Mouse (Mus musculus) midbrain, embryonic 15.5 days (tissue): Measurements from ENCODE around the gene Oas2. TPM values are rescaled to one million over a fixed set of nuclear protein-coding genes. Genes with fewer than 3 reads are reported as not detected.

ENCODE experiments used
- ATAC-seq: fragments of 200-750 bp; cut with Nextera tagmentation; replicated peaks from 2 replicates; pipeline ENCODE4 v1.8.0; 2017; ENCODE audit warnings: moderate TSS enrichment
- H3K27ac ChIP-seq: fragments of 300-500 bp; sonication (generic); 2 replicates; pipeline ENCODE4 v1.5.1; 2015; ENCODE audit warnings: mild to moderate bottlenecking, inconsistent platforms
- H3K27me3 ChIP-seq: fragments of 300-500 bp; sonication (generic); replicated peaks from 2 replicates; pipeline ENCODE4 v1.6.1; 2015; ENCODE audit warnings: inconsistent platforms
- H3K36me3 ChIP-seq: fragments of 300-500 bp; sonication (generic); replicated peaks from 2 replicates; pipeline ENCODE4 v1.6.1; 2015; ENCODE audit warnings: inconsistent platforms
- H3K4me1 ChIP-seq: fragments of 300-500 bp; sonication (generic); 2 replicates; pipeline ENCODE4 v1.6.1; 2015; ENCODE audit warnings: inconsistent platforms
- H3K4me2 ChIP-seq: fragments of 300-500 bp; sonication (generic); 2 replicates; pipeline ENCODE4 v1.6.1; 2015; ENCODE audit warnings: inconsistent platforms, mild to moderate bottlenecking, moderate library complexity
- H3K4me3 ChIP-seq: fragments of 300-500 bp; sonication (generic); 2 replicates; pipeline ENCODE4 v1.5.1; 2015; ENCODE audit warnings: mild to moderate bottlenecking, inconsistent platforms
- H3K9ac ChIP-seq: fragments of 300-500 bp; sonication (generic); 2 replicates; pipeline ENCODE4 v1.6.1; 2015; ENCODE audit warnings: mild to moderate bottlenecking, inconsistent platforms
- H3K9me3 ChIP-seq: fragments of 300-500 bp; sonication (generic); 2 replicates; pipeline ENCODE4 v1.6.1; 2016; ENCODE audit warnings: inconsistent platforms
- WGBS: fragments of 180-500 bp; shearing (Covaris S2); methylation state at CpG from one replicate; pipeline ENCODE4 v1.1.7; 2015; ENCODE audit warnings: mixed read lengths; 5-methylcytosine and 5-hydroxymethylcytosine counted together
- polyA plus RNA-seq: library from polyadenylated mRNA; unstranded; fragments of >200 nt; fragmentation: Nextera tagmentation; extraction: Ambion mirVana; gene quantifications from 2 replicates; pipeline ENCODE4 v1.2.1, GENCODE M21; 2015

Oas2 gene
- polyA plus RNA-seq, 1 experiment from 2014 or later, result 0.43 TPM

- ATAC-seq, result no peak
- no peaks in the 10 kb centered on the region; the same call in 1 of the 2 replicates for H3K9me3 ChIP-seq
These were observed 28.6 kb downstream of the Oas2 start for GRCm38 (mm10) chr5:120721005-120721404.

GRCm38 (mm10) chr5:120718600-120719378 lies 30.9 kb downstream of the Oas2 start:
- H3K4me1 ChIP-seq, result peaks cover 6% of the 10 kb centered on the region; the same call in 1 of the 2 replicates
- no peak overlapping the region for H3K4me3 ChIP-seq
- H3K4me2 ChIP-seq, result no peak overlapping the region
- H3K27me3 ChIP-seq, result no peaks in the 10 kb centered on the region
- no peaks in the 10 kb centered on the region for H3K36me3 ChIP-seq
- 48% methylated on average over 15 of the region's 15 CpGs for WGBS
- no peaks in the 10 kb centered on the region; the same call in 1 of the 2 replicates for H3K9me3 ChIP-seq
- no peak overlapping the region for H3K9ac ChIP-seq
- H3K27ac ChIP-seq, result no peak overlapping the region
- ATAC-seq, result no peak

More at GRCm38 (mm10) chr5:120721005-120721404, 28.6 kb downstream of the Oas2 start:
- Histone ChIP-seq H3K4me2 (no peak overlapping the region), H3K27ac (no peak overlapping the region), H3K9ac (no peak overlapping the region), H3K27me3 (no peaks in the 10 kb centered on the region), H3K36me3 (no peaks in the 10 kb centered on the region), H3K4me3 (no peak overlapping the region), H3K4me1 (no peaks in the 10 kb centered on the region)
- WGBS, result 63% methylated on average over 7 of the region's 7 CpGs

GRCm38 (mm10) chr5:120717136-120717535 lies 32.5 kb downstream of the Oas2 start:
- Histone ChIP-seq H3K36me3 (no peaks in the 10 kb centered on the region), H3K9ac (no peak overlapping the region), H3K27me3 (no peaks in the 10 kb centered on the region), H3K9me3 (no peaks in the 10 kb centered on the region; the same call in 1 of the 2 replicates), H3K4me2 (no peak overlapping the region), H3K27ac (no peak overlapping the region), H3K4me3 (no peak overlapping the region), H3K4me1 (peaks cover 11% of the 10 kb centered on the region)
- no peak for ATAC-seq
- 73% methylated on average over 10 of the region's 10 CpGs for WGBS

GRCm38 (mm10) chr5:120714314-120714713 lies 35.3 kb downstream of the Oas2 start:
- H3K36me3 ChIP-seq, result no peaks in the 10 kb centered on the region
- ATAC-seq, result no peak
- no peaks in the 10 kb centered on the region for H3K27me3 ChIP-seq
- H3K27ac ChIP-seq, result no peak overlapping the region
- H3K9me3 ChIP-seq, result no peaks in the 10 kb centered on the region
- no peak overlapping the region for H3K9ac ChIP-seq
- H3K4me2 ChIP-seq, result no peak overlapping the region
- H3K4me3 ChIP-seq, result no peak overlapping the region
- H3K4me1 ChIP-seq, result peaks cover 31% of the 10 kb centered on the region
- 2% methylated on average over 16 of the region's 16 CpGs for WGBS

GRCm38 (mm10) chr5:120712721-120713120 lies 36.9 kb downstream of the Oas2 start:
- H3K4me2 ChIP-seq, result no peak overlapping the region
- H3K9ac ChIP-seq, result no peak overlapping the region
- no peaks in the 10 kb centered on the region for H3K27me3 ChIP-seq
- no peak overlapping the region for H3K4me3 ChIP-seq
- H3K36me3 ChIP-seq, result no peaks in the 10 kb centered on the region
- ATAC-seq, result no peak
- peaks cover 47% of the 10 kb centered on the region for H3K4me1 ChIP-seq
- WGBS, result 61% methylated on average over 8 of the region's 8 CpGs
- H3K27ac ChIP-seq, result no peak overlapping the region
- H3K9me3 ChIP-seq, result no peaks in the 10 kb centered on the region

- peaks cover 56% of the 10 kb centered on the region for H3K4me1 ChIP-seq
- 31% methylated on average over 3 of the region's 3 CpGs for WGBS
- no peak for ATAC-seq
These were observed 37.8 kb downstream of the Oas2 start, which contains the start of gene Dtx1 for GRCm38 (mm10) chr5:120711827-120712226. Gene Dtx1 (minus strand): TSS chr5:120711927.

GRCm38 (mm10) chr5:120711416-120711815 lies 38.2 kb downstream of the Oas2 start:
- H3K27me3 ChIP-seq, result no peaks in the 10 kb centered on the region
- H3K36me3 ChIP-seq, result no peaks in the 10 kb centered on the region
- H3K4me3 ChIP-seq, result peak overlapping the region; percentile 77
- peak overlapping the region; percentile 95 for H3K4me2 ChIP-seq
- H3K27ac ChIP-seq, result peak overlapping the region; percentile 88
- WGBS, result 0% methylated on average over 43 of the region's 43 CpGs
- peak overlapping the region; percentile 98 for H3K9ac ChIP-seq
- H3K9me3 ChIP-seq, result no peaks in the 10 kb centered on the region
- peak; percentile 46 for ATAC-seq
- peaks cover 60% of the 10 kb centered on the region for H3K4me1 ChIP-seq

More at GRCm38 (mm10) chr5:120711827-120712226, 37.8 kb downstream of the Oas2 start, which contains the start of gene Dtx1:
- Histone ChIP-seq H3K4me2 (peak within 1 kb of the TSS; percentile 95), H3K27ac (peak within 1 kb of the TSS; percentile 88), H3K4me3 (peak within 1 kb of the TSS; percentile 77), H3K9ac (peak within 1 kb of the TSS; percentile 98), H3K36me3 (no peaks in the 10 kb centered on the region), H3K27me3 (no peaks in the 10 kb centered on the region), H3K9me3 (no peaks in the 10 kb centered on the region)

GRCm38 (mm10) chr5:120710826-120711248 lies 38.8 kb downstream of the Oas2 start:
- Histone ChIP-seq H3K4me3 (peak overlapping the region; percentile 77), H3K36me3 (no peaks in the 10 kb centered on the region), H3K4me1 (peaks cover 66% of the 10 kb centered on the region), H3K9me3 (no peaks in the 10 kb centered on the region), H3K27me3 (no peaks in the 10 kb centered on the region), H3K9ac (peak overlapping the region; percentile 98), H3K27ac (peak overlapping the region; percentile 88), H3K4me2 (peak overlapping the region; percentile 95)
- under 1% methylated on average over 34 of the region's 34 CpGs for WGBS
- peak; percentile 26 for ATAC-seq

- H3K4me3 ChIP-seq, result peak overlapping the region; percentile 77
- no peaks in the 10 kb centered on the region for H3K9me3 ChIP-seq
- peak overlapping the region; percentile 88 for H3K27ac ChIP-seq
- no peaks in the 10 kb centered on the region for H3K27me3 ChIP-seq
- ATAC-seq, result peak; percentile 38
- peaks cover 71% of the 10 kb centered on the region for H3K4me1 ChIP-seq
- H3K9ac ChIP-seq, result peak overlapping the region; percentile 98
- H3K36me3 ChIP-seq, result no peaks in the 10 kb centered on the region
- 1% methylated on average over 40 of the region's 40 CpGs for WGBS
- peak overlapping the region; percentile 95 for H3K4me2 ChIP-seq
These were observed 39.4 kb downstream of the Oas2 start for GRCm38 (mm10) chr5:120710161-120710825.

GRCm38 (mm10) chr5:120706976-120707375 lies 42.7 kb downstream of the Oas2 start:
- 0 out of 2 replicates have a peak overlapping the region, but pooled peaks have one; percentile 12 for H3K9ac ChIP-seq
- peaks cover 69% of the 10 kb centered on the region for H3K4me1 ChIP-seq
- 31% methylated on average over 13 of the region's 13 CpGs for WGBS

GRCm38 (mm10) chr5:120706541-120706940 lies 43.1 kb downstream of the Oas2 start:
- Histone ChIP-seq H3K27me3 (no peaks in the 10 kb centered on the region), H3K27ac (no peak overlapping the region), H3K9ac (0 out of 2 replicates have a peak overlapping the region, but pooled peaks have one; percentile 12), H3K36me3 (no peaks in the 10 kb centered on the region), H3K4me3 (peak overlapping the region; percentile 17), H3K9me3 (no peaks in the 10 kb centered on the region), H3K4me1 (peaks cover 66% of the 10 kb centered on the region), H3K4me2 (peak overlapping the region; percentile 95)
- no peak for ATAC-seq
- WGBS, result 2% methylated on average over 16 of the region's 16 CpGs

More at GRCm38 (mm10) chr5:120706976-120707375, 42.7 kb downstream of the Oas2 start:
- ATAC-seq, result no peak
- no peak overlapping the region for H3K27ac ChIP-seq
- H3K4me2 ChIP-seq, result peak overlapping the region; percentile 95
- H3K36me3 ChIP-seq, result no peaks in the 10 kb centered on the region
- H3K27me3 ChIP-seq, result no peaks in the 10 kb centered on the region
- no peaks in the 10 kb centered on the region for H3K9me3 ChIP-seq
- peak overlapping the region; percentile 17 for H3K4me3 ChIP-seq

GRCm38 (mm10) chr5:120704421-120704820 lies 45.2 kb downstream of the Oas2 start:
- WGBS, result 41% methylated on average over 6 of the region's 6 CpGs

More at GRCm38 (mm10) chr5:120704421-120704820, 45.2 kb downstream of the Oas2 start:
- no peak for ATAC-seq
- H3K9ac ChIP-seq, result no peak overlapping the region
- no peaks in the 10 kb centered on the region for H3K27me3 ChIP-seq
- H3K27ac ChIP-seq, result no peak overlapping the region
- H3K4me2 ChIP-seq, result no peak overlapping the region
- no peak overlapping the region for H3K4me3 ChIP-seq
- H3K9me3 ChIP-seq, result no peaks in the 10 kb centered on the region
- no peaks in the 10 kb centered on the region for H3K36me3 ChIP-seq
- H3K4me1 ChIP-seq, result peaks cover 68% of the 10 kb centered on the region
